Mouse (Mus musculus): Measurements from ENCODE around the gene Ccl17.

- TF ChIP-seq POLR2A (IDR thresholded peaks at IDR 0.05; ENCODE audit: borderline replicate concordance, low read depth, low read length) (no peak), CTCF (IDR thresholded peaks at IDR 0.05; ENCODE audit: low read depth, low read length) (no peak)
These were observed 16.0 kb downstream of the Ccl17 start for GRCm38 (mm10) chr8:94826210-94826609.
